Mouse (Mus musculus) CD8-positive naive resting alpha-beta T cell, adult 57 days (primary cell): ENCODE results near the gene Ephb6. TPM values are rescaled to one million over a fixed set of nuclear protein-coding genes. Genes with fewer than 3 reads are reported as not detected.

ENCODE experiments used
- total RNA-seq: library from RNA; stranded (reverse); gene quantifications from one replicate; pipeline ENCODE4 v1.2.4, GENCODE M21; 2023

The Ephb6 gene
- 23.9 TPM for total RNA-seq

GRCm38 (mm10) chr6:41605061-41605793, at the start of gene Ephb6:
Gene Ephb6 (plus strand): TSS chr6:41605482.

GRCm38 (mm10) chr6:41636178-41636577, 30.9 kb downstream of the Ephb6 start, which contains the start of gene Trpv6:
Gene Trpv6 (minus strand): TSS chr6:41636405.

Other genes with a start within 250 kb of the Ephb6 start
- not detected for gene Prss3, start 227.8 kb upstream of the Ephb6 start, total RNA-seq
- gene Gm5771, start 213.1 kb upstream of the Ephb6 start, total RNA-seq, result not detected
- not detected for gene Gm10334, start 159.3 kb upstream of the Ephb6 start, total RNA-seq
- 1.0 TPM for gene Prss1, start 146.6 kb upstream of the Ephb6 start, total RNA-seq
- gene Prss2, start 83.7 kb upstream of the Ephb6 start, total RNA-seq, result 13.6 TPM
- gene Trpv6, start 30.9 kb downstream of the Ephb6 start, total RNA-seq, result not detected
- gene Trpv5, start 75.3 kb downstream of the Ephb6 start, total RNA-seq, result not detected
- gene Llcfc1, start 78.9 kb downstream of the Ephb6 start, total RNA-seq, result not detected
- not detected for gene Kel, start 98.9 kb downstream of the Ephb6 start, total RNA-seq
- gene Olfr459, start 169.7 kb downstream of the Ephb6 start, total RNA-seq, result not detected
- gene Pip, start 242.1 kb downstream of the Ephb6 start, total RNA-seq, result not detected
- not detected for gene Sval2, start 247.5 kb downstream of the Ephb6 start, total RNA-seq